In genomic region chr17:44693552-44693951, GRCm38 (mm10) we compare ENCODE assay signal across 17 mouse cellular contexts.
"Had no signal": no experiment of that assay in that cellular context is flagged by ENCODE, and none has a peak within 500 bp of the region (broad histone marks: within the 10 kb centered on the region; RNA-seq: fewer than 3 reads in every experiment).

No protein-coding gene starts in this region.

- ATAC-seq: hindbrain, embryonic 16.5 days; inflammation-experienced regulatory T-cells, adult 6 months; intestine, embryonic 15.5 days; intestine, postnatal 0 days; liver, embryonic 12.5 days had no signal

- DNase-seq: gastrocnemius, postnatal 14 days; gastrocnemius, postnatal 36 days; heart, adult 2 months; heart, postnatal 14 days; heart, postnatal 4 days; kidney, adult 18-20 months; kidney, adult 9 months; kidney, postnatal 14 days; kidney, postnatal 36 days; layer of hippocampus, adult 9-11 months; layer of hippocampus, postnatal 36 days; left cerebral cortex, postnatal 4 days had no signal
